Mouse (Mus musculus) liver, postnatal 0 days (tissue): ENCODE measurements at regions not wholly inside any gene's neighbourhood (a gene's known extent, or its start where the extent isn't known, plus 50 kb on each side); places are given as distances from the start of the nearest gene placed in this dataset.

ENCODE experiments used
- CTCF ChIP-seq: sonication (generic); IDR thresholded peaks from 2 replicates; pipeline ENCODE4 v1.5.1; 2016; ENCODE audit warnings: antibody characterized with exemption, low read depth
- EP300 ChIP-seq: IDR thresholded peaks from 2 replicates; pipeline ENCODE4 v1.6.1; 2016; ENCODE audit warnings: antibody characterized with exemption, low read depth, mild to moderate bottlenecking

- TF ChIP-seq CTCF (peak; percentile 28; the same call in 1 of the 2 replicates), EP300 (no peak)
Measured at GRCm38 (mm10) chr17:89725534-89725933, 184.7 kb downstream of the Gm10184 start.
